Mouse (Mus musculus) forebrain, embryonic 12.5 days (tissue): Measurements from ENCODE around the gene Myrf. TPM values are rescaled to one million over a fixed set of nuclear protein-coding genes. Genes with fewer than 3 reads are reported as not detected.

ENCODE experiments used
- ATAC-seq: fragments of 200-750 bp; cut with Nextera tagmentation; 2 replicates; pipeline ENCODE4 v1.8.0; 2017; ENCODE audit warnings: moderate TSS enrichment; ENCODE audit not compliant: low FRiP score
- H3K27ac ChIP-seq: fragments of 300-500 bp; sonication (generic); 2 replicates; pipeline ENCODE4 v1.5.1; 2016; ENCODE audit warnings: mild to moderate bottlenecking
- H3K27me3 ChIP-seq: fragments of 300-500 bp; sonication (generic); 2 replicates; pipeline ENCODE4 v1.6.1; 2016; ENCODE audit warnings: mild to moderate bottlenecking
- H3K36me3 ChIP-seq: fragments of 300-500 bp; sonication (generic); replicated peaks from 2 replicates; pipeline ENCODE4 v1.6.1; 2016; ENCODE audit warnings: mild to moderate bottlenecking
- H3K4me1 ChIP-seq: fragments of 300-500 bp; sonication (generic); 2 replicates; pipeline ENCODE4 v1.6.1; 2016
- H3K4me2 ChIP-seq: fragments of 300-500 bp; sonication (generic); 2 replicates; pipeline ENCODE4 v1.6.1; 2016; ENCODE audit warnings: mild to moderate bottlenecking, moderate library complexity
- H3K4me3 ChIP-seq: fragments of 300-500 bp; sonication (generic); replicated peaks from 2 replicates; pipeline ENCODE4 v1.5.1; 2016; ENCODE audit warnings: mild to moderate bottlenecking
- H3K9ac ChIP-seq: fragments of 300-500 bp; sonication (generic); 2 replicates; pipeline ENCODE4 v1.6.1; 2016; ENCODE audit warnings: mild to moderate bottlenecking
- H3K9me3 ChIP-seq: fragments of 300-500 bp; sonication (generic); 2 replicates; pipeline ENCODE4 v1.6.1; 2016
- WGBS: fragments of 180-500 bp; shearing (Covaris S2); methylation state at CpG from one replicate; pipeline ENCODE4 v1.1.7; 2016; 5-methylcytosine and 5-hydroxymethylcytosine counted together
- polyA plus RNA-seq: library from polyadenylated mRNA; unstranded; fragments of >200 nt; fragmentation: Nextera tagmentation; extraction: Ambion mirVana; gene quantifications from 2 replicates; pipeline ENCODE4 v1.2.1, GENCODE M21; 2016

The Myrf gene
- polyA plus RNA-seq, 1 experiment from 2014 or later = 0.72 TPM

DNA sequence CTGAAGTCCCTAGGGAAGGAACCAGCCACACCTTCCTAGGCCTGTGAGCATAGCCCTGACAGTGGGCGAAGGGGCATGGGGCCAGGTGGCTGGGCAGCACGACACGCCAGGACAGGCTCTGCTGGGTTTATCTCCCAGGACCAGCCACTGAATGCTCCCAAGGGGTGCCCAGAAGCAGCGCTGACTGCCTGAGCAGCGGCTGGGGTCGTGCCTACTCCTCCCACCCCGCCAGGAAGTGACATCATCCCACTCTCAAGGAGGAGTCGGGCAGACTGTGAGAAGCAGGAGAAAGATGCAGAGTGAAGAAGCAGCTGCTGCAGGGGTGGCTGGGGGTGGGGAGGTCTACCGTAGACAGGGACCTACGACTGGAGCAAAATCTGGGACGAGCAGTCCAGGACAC lies 32.2 kb upstream of the Myrf start:
- no peak overlapping the region for H3K4me3 ChIP-seq
- H3K27me3 ChIP-seq = peaks cover 15% of the 10 kb centered on the region
- ATAC-seq = peak; percentile 64
- WGBS = 38% methylated on average over 11 of the region's 11 CpGs
- H3K27ac ChIP-seq = no peak overlapping the region
- no peaks in the 10 kb centered on the region for H3K9me3 ChIP-seq
- H3K4me2 ChIP-seq = peak overlapping the region; percentile 26; the same call in 1 of the 2 replicates
- H3K36me3 ChIP-seq = no peaks in the 10 kb centered on the region
- peaks cover 36% of the 10 kb centered on the region for H3K4me1 ChIP-seq
- peak overlapping the region; percentile 33; the same call in 1 of the 2 replicates for H3K9ac ChIP-seq

DNA sequence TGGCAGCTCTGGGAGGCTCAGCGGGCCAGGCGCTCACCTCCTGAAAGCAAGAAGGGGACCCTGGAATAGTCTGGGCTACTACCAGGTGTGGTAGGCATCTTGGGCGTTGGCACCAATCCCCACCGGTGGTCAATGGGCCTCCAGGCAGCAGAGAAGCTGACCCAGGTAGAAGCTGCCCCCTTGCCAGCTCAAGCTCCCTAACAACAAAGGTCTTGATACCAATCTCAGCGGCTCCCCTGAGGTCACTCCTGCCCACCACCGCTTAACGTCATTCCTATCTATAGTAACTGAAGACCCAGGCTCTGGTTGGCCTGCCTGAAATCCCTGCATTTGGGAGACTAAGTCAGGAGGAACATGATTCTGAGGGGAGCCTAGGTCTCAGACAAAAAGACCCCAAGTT lies 31.0 kb upstream of the Myrf start:
- Histone ChIP-seq H3K4me1 (peaks cover 33% of the 10 kb centered on the region), H3K27me3 (peaks cover 12% of the 10 kb centered on the region), H3K9ac (no peak overlapping the region), H3K36me3 (no peaks in the 10 kb centered on the region), H3K4me3 (no peak overlapping the region), H3K27ac (no peak overlapping the region), H3K4me2 (no peak overlapping the region), H3K9me3 (no peaks in the 10 kb centered on the region)
- WGBS = 92% methylated on average over 7 of the region's 7 CpGs
- no peak for ATAC-seq

GRCm38 (mm10) chr19:10270356-10270755 lies 29.8 kb upstream of the Myrf start:
- 85% methylated on average over 5 of the region's 5 CpGs for WGBS
- peaks cover 36% of the 10 kb centered on the region for H3K4me1 ChIP-seq
- peaks cover 4% of the 10 kb centered on the region for H3K27me3 ChIP-seq
- H3K4me3 ChIP-seq = no peak overlapping the region
- no peaks in the 10 kb centered on the region for H3K9me3 ChIP-seq
- H3K9ac ChIP-seq = no peak overlapping the region
- no peak overlapping the region for H3K4me2 ChIP-seq
- ATAC-seq = no peak
- H3K27ac ChIP-seq = no peak overlapping the region
- no peaks in the 10 kb centered on the region for H3K36me3 ChIP-seq

- Histone ChIP-seq H3K27ac (no peak overlapping the region), H3K27me3 (peaks cover 3% of the 10 kb centered on the region; the same call in 1 of the 2 replicates), H3K4me1 (peaks cover 31% of the 10 kb centered on the region), H3K9me3 (no peaks in the 10 kb centered on the region), H3K9ac (no peak overlapping the region), H3K4me2 (no peak overlapping the region), H3K4me3 (no peak overlapping the region), H3K36me3 (no peaks in the 10 kb centered on the region)
- no peak for ATAC-seq
- 81% methylated on average over 15 of the region's 15 CpGs for WGBS
Measured at GRCm38 (mm10) chr19:10268851-10269250, 28.3 kb upstream of the Myrf start.

DNA sequence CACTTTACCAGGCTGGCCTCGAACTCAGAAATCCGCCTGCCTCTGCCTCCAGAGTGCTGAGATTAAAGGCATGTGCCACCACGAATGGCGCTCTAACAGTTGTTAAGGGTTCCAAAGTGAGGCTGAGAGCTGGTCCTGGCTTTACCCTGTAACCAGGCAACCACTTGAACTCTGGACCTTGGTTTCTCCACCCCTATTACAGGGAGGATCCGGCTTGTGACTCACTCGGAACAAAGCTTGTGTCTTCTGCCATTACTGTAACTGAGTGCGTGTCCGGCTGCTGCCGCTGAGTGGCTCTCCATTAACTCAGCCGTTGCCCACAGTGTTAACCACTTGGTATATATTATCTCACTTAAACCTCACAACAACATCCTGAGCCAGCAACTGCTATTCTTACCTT lies 27.4 kb upstream of the Myrf start:
- H3K4me3 ChIP-seq = no peak overlapping the region
- H3K9me3 ChIP-seq = no peaks in the 10 kb centered on the region
- peaks cover 3% of the 10 kb centered on the region; the same call in 1 of the 2 replicates for H3K27me3 ChIP-seq
- ATAC-seq = no peak
- H3K9ac ChIP-seq = no peak overlapping the region
- 90% methylated on average over 10 of the region's 10 CpGs for WGBS
- H3K36me3 ChIP-seq = no peaks in the 10 kb centered on the region
- peaks cover 22% of the 10 kb centered on the region for H3K4me1 ChIP-seq
- no peak overlapping the region for H3K4me2 ChIP-seq
- no peak overlapping the region for H3K27ac ChIP-seq

GRCm38 (mm10) chr19:10267057-10267456 lies 26.5 kb upstream of the Myrf start:
- no peak overlapping the region for H3K27ac ChIP-seq
- no peak; the same call in 1 of the 2 replicates for ATAC-seq

GRCm38 (mm10) chr19:10266196-10266850 lies 25.8 kb upstream of the Myrf start:
- peak; percentile 73 for ATAC-seq
- peaks cover 14% of the 10 kb centered on the region for H3K4me1 ChIP-seq
- H3K36me3 ChIP-seq = no peaks in the 10 kb centered on the region
- H3K27ac ChIP-seq = no peak overlapping the region
- no peak overlapping the region for H3K9ac ChIP-seq
- no peak overlapping the region for H3K4me2 ChIP-seq
- WGBS = 30% methylated on average over 14 of the region's 14 CpGs
- H3K27me3 ChIP-seq = peaks cover 7% of the 10 kb centered on the region; the same call in 1 of the 2 replicates
- H3K9me3 ChIP-seq = no peaks in the 10 kb centered on the region
- no peak overlapping the region for H3K4me3 ChIP-seq

More at GRCm38 (mm10) chr19:10267057-10267456, 26.5 kb upstream of the Myrf start:
- Histone ChIP-seq H3K4me2 (no peak overlapping the region), H3K4me3 (no peak overlapping the region), H3K9ac (no peak overlapping the region), H3K27me3 (peaks cover 3% of the 10 kb centered on the region; the same call in 1 of the 2 replicates), H3K36me3 (no peaks in the 10 kb centered on the region), H3K9me3 (no peaks in the 10 kb centered on the region), H3K4me1 (peaks cover 14% of the 10 kb centered on the region)
- WGBS = 16% methylated on average over 15 of the region's 15 CpGs

- WGBS = 76% methylated on average over 7 of the region's 7 CpGs
- no peaks in the 10 kb centered on the region for H3K9me3 ChIP-seq
- no peak for ATAC-seq
- no peak overlapping the region for H3K4me3 ChIP-seq
- H3K27ac ChIP-seq = no peak overlapping the region
- H3K9ac ChIP-seq = no peak overlapping the region
- peaks cover 7% of the 10 kb centered on the region; the same call in 1 of the 2 replicates for H3K27me3 ChIP-seq
- no peak overlapping the region for H3K4me2 ChIP-seq
- no peaks in the 10 kb centered on the region for H3K36me3 ChIP-seq
- H3K4me1 ChIP-seq = peaks cover 8% of the 10 kb centered on the region; the same call in 1 of the 2 replicates
Measured at GRCm38 (mm10) chr19:10261369-10261768, 20.8 kb upstream of the Myrf start.

- Histone ChIP-seq H3K9ac (no peak overlapping the region), H3K4me2 (no peak overlapping the region), H3K27ac (no peak overlapping the region), H3K36me3 (no peaks in the 10 kb centered on the region), H3K4me3 (no peak overlapping the region), H3K27me3 (peaks cover 3% of the 10 kb centered on the region; the same call in 1 of the 2 replicates), H3K4me1 (peaks cover 5% of the 10 kb centered on the region; the same call in 1 of the 2 replicates), H3K9me3 (no peaks in the 10 kb centered on the region)
- ATAC-seq = peak; percentile 54
- WGBS = 21% methylated on average over 6 of the region's 6 CpGs
Measured at GRCm38 (mm10) chr19:10258279-10259011, 17.9 kb upstream of the Myrf start.

DNA sequence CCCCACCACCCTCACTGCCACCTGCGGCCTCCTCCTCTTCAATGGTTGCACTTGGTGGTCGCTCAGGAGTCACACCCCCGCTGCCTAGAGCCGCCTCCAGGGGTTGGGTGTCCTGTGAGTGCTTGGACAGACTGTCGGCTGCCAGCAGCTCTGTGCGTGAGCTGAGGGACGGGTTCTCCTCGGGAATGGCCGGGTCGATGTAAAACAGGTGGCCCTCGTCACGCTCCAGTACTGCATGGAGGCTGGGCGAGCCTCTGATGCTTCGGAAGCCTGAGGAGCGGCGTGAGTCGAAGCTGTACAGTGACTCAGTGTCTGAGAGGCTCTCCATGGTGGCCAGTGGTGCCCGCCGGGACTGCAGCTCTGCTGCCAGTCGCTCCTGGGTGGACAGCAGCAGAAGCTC lies 7.6 kb upstream of the Myrf start:
- Histone ChIP-seq H3K4me3 (no peak overlapping the region), H3K27ac (no peak overlapping the region), H3K9me3 (no peaks in the 10 kb centered on the region), H3K27me3 (no peaks in the 10 kb centered on the region; the same call in 1 of the 2 replicates), H3K4me1 (peaks cover 5% of the 10 kb centered on the region), H3K9ac (no peak overlapping the region), H3K36me3 (no peaks in the 10 kb centered on the region), H3K4me2 (no peak overlapping the region)
- WGBS = 59% methylated on average over 20 of the region's 20 CpGs
- ATAC-seq = no peak

DNA sequence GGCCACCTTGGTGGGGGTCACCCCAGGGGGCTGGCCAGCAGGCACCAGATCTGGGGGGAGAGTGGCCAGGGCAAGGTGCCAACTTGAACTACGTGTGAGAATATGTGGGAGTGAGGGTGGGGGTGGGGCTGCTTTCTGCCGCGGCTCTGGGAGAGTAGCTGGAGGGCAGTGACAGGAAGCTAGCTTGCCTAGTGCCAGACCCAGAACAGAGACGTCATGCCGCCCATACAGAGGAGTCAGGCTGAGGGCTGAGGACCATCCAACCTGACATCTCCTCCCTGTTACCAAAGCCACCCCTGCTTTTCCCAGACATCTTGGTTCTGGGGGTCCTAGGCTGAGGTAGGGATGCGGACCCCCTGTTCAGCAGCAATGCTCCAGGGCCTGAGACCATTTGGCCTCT lies 6.6 kb upstream of the Myrf start:
- no peak overlapping the region for H3K27ac ChIP-seq
- H3K9me3 ChIP-seq = no peaks in the 10 kb centered on the region
- ATAC-seq = no peak
- 40% methylated on average over 6 of the region's 6 CpGs for WGBS
- H3K4me3 ChIP-seq = no peak overlapping the region
- H3K4me1 ChIP-seq = peaks cover 10% of the 10 kb centered on the region
- no peaks in the 10 kb centered on the region; the same call in 1 of the 2 replicates for H3K27me3 ChIP-seq
- no peak overlapping the region for H3K4me2 ChIP-seq
- no peak overlapping the region for H3K9ac ChIP-seq
- H3K36me3 ChIP-seq = no peaks in the 10 kb centered on the region

GRCm38 (mm10) chr19:10244183-10244582 lies 3.6 kb upstream of the Myrf start:
- Histone ChIP-seq H3K4me3 (no peak overlapping the region), H3K9me3 (no peaks in the 10 kb centered on the region), H3K9ac (no peak overlapping the region), H3K4me1 (peaks cover 21% of the 10 kb centered on the region), H3K4me2 (no peak overlapping the region), H3K27ac (no peak overlapping the region), H3K36me3 (no peaks in the 10 kb centered on the region), H3K27me3 (peaks cover 25% of the 10 kb centered on the region)
- WGBS = 22% methylated on average over 3 of the region's 3 CpGs
- no peak for ATAC-seq
